Mouse (Mus musculus): Measurements from ENCODE around the gene Ms4a10.

- TF ChIP-seq POLR2A (IDR thresholded peaks at IDR 0.05; ENCODE audit: insufficient read depth, low read length), result no peak
- TF ChIP-seq CTCF (IDR thresholded peaks at IDR 0.05; ENCODE audit: low read depth, low read length), result peak; percentile 10
These were observed 38.4 kb downstream of the Ms4a10 start for GRCm38 (mm10) chr19:10936077-10936476.
